Mouse (Mus musculus): ENCODE data around the gene Ccdc96. TPM values are rescaled to one million over a fixed set of nuclear protein-coding genes. Genes with fewer than 3 reads are reported as not detected.

Ccdc96 gene
- 0.11 TPM for polyA plus RNA-seq (2017; shearing (Covaris generic))

GRCm38 (mm10) chr5:36484171-36484990 lies at the start of gene Ccdc96, which contains the start of gene Tada2b:
Gene Ccdc96, plus strand, starts transcription at chr5:36484588.
Gene Tada2b, minus strand, starts transcription at chr5:36484285.

GRCm38 (mm10) chr5:36464709-36465661 lies 19.4 kb upstream of the Ccdc96 start, which contains the start of gene Grpel1:
Gene Grpel1, plus strand, starts transcription at chr5:36464998.

Other genes with a start within 250 kb of the Ccdc96 start
- gene Sorcs2, start 86.4 kb upstream of the Ccdc96 start, polyA plus RNA-seq (2017; shearing (Covaris generic)), result not detected
- 29.2 TPM for gene Grpel1, start 19.6 kb upstream of the Ccdc96 start, polyA plus RNA-seq (2017; shearing (Covaris generic))
- gene Tada2b, start 303 bp upstream of the Ccdc96 start, polyA plus RNA-seq (2017; shearing (Covaris generic)), result 21.8 TPM
- 44.5 TPM for gene Tbc1d14, start 108.7 kb downstream of the Ccdc96 start, polyA plus RNA-seq (2017; shearing (Covaris generic))
- gene D5Ertd579e, start 211.4 kb downstream of the Ccdc96 start, polyA plus RNA-seq (2017; shearing (Covaris generic)), result 28.0 TPM

All from effector memory CD4-positive, alpha-beta T cell, adult 7 months (primary cell).